ENCODE assay signal across 9 mouse cellular contexts in the genomic region with DNA sequence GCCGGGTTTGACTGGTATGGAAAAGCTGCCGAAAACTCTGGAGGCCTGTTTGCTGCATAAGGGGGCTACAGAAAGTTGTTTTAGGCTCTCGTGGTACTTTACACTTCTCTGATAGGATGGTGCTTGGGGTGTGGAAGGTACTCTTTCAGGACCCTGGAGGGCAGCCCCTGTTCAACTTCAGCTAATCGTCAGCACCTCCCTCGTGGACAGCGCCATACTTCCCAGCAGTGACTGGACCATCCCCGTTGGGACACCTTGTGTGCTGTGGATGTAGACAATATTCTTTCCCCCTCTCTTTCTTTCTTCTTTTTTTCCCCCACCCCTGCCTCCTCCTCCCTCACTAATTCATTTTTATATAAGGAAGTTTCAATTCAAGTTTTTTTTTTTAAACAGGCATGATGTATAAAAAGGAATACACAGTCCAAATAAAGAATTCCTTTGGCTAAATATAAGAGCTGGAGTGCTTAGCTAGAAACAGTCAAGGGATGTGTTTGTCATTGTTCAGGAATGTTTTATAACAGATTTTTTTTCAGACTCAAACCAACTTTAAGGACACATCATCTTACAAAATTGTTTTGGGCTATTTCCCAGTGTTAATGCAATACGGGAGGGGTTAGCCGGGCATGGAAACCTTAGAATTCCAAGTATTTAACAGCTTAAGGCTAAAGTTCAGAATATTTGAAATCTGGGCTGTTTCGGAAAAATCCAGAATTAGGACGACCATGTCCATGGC.
A peak's percentile ranks its signal among the peaks of the same experiment; 100 is the strongest.
DNase-seq lines count a peak whose midpoint lies in the region; ATAC-seq lines count a peak whose summit lies in the region.
"Had no signal": no experiment of that assay in that cellular context is flagged by ENCODE, and none has a peak within 500 bp of the region (broad histone marks: within the 10 kb centered on the region; RNA-seq: fewer than 3 reads in every experiment).

No protein-coding gene starts in this region.

- H3K4me2 ChIP-seq in intestine, embryonic 15.5 days (replicated peaks), result no peak overlapping the region
- H3K4me2 ChIP-seq: forebrain, embryonic 12.5 days had no signal

- no peak overlapping the region for H3K27ac ChIP-seq in intestine, embryonic 15.5 days
- H3K27ac ChIP-seq: forebrain, embryonic 12.5 days had no signal

- ATAC-seq in intestine, embryonic 15.5 days, result no peak

- intact Hi-C loops in heart, postnatal 10 days (cut with DNase I), result no loop called here

- no peaks in the 10 kb centered on the region for H3K4me1 ChIP-seq in intestine, embryonic 15.5 days (replicated peaks)
- H3K4me1 ChIP-seq: forebrain, embryonic 12.5 days had no signal

- H3K9me3 ChIP-seq in intestine, embryonic 15.5 days, result no peaks in the 10 kb centered on the region
- H3K9me3 ChIP-seq: forebrain, embryonic 12.5 days had no signal

- H3K27me3 ChIP-seq in intestine, embryonic 15.5 days (replicated peaks), result no peaks in the 10 kb centered on the region
- H3K27me3 ChIP-seq: forebrain, embryonic 12.5 days had no signal

- peak; percentile 64 for DNase-seq in gastrocnemius, postnatal 10 days
- no peak for DNase-seq in gastrocnemius, postnatal 25 days
- peak; percentile 63 for DNase-seq in ovary, postnatal 36 days (ENCODE audit: low spot score)
- no peak for DNase-seq in ovary, adult 18-20 months (ENCODE audit: low spot score)
- peak; percentile 57 to 81 for DNase-seq in heart, postnatal 10 days
- peak; percentile 52 for DNase-seq in telencephalon, adult 2 months (ENCODE audit: low read depth, low spot score)
- DNase-seq in thymus, postnatal 25 days, result no peak

- H3K36me3 ChIP-seq in intestine, embryonic 15.5 days, result no peaks in the 10 kb centered on the region
- H3K36me3 ChIP-seq: forebrain, embryonic 12.5 days had no signal

- WGBS in intestine, embryonic 15.5 days, result 52% methylated on average over 11 of the region's 11 CpGs

- no peak overlapping the region for H3K9ac ChIP-seq in intestine, embryonic 15.5 days
- H3K9ac ChIP-seq: forebrain, embryonic 12.5 days had no signal

- H3K4me3 ChIP-seq in intestine, embryonic 15.5 days (replicated peaks), result no peak overlapping the region
- H3K4me3 ChIP-seq: forebrain, embryonic 12.5 days had no signal

Comparison
In these comparisons a context has a peak if more than half of its experiments do, and no peak if none do; other contexts are left out.
1. DNase-seq: peak in gastrocnemius, postnatal 10 days (single experiment), ovary, postnatal 36 days (single experiment), heart, postnatal 10 days (2 of 2) and telencephalon, adult 2 months (single experiment); none in gastrocnemius, postnatal 25 days (single experiment), ovary, adult 18-20 months (single experiment) and thymus, postnatal 25 days (single experiment).